Mouse (Mus musculus): ENCODE data around the gene Fam189b.

Gene Fam189b

GRCm38 (mm10) chr3:89174844-89175243 is 8.1 kb upstream of the Fam189b start:
- DNase-seq: no peak

DNA sequence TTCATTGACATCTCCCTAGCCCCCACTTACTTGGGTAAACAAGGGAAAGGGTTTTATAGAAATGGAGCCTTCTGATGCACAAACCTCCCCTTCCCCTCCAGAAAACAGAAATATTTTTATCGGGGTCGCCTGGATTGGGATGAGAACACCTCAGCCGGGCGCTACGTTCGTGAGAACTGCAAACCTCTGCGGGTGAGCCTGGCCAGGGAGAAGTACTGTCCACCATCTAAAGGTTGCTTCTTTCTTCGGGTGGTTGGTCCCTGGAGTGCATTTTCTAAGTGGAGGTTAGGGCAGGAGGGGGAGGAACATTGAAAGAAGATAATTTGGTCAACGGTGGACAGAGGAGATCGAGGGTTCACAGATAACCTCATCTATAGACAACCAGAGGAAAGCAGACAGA is 7.4 kb upstream of the Fam189b start:
- no peak for DNase-seq

DNA sequence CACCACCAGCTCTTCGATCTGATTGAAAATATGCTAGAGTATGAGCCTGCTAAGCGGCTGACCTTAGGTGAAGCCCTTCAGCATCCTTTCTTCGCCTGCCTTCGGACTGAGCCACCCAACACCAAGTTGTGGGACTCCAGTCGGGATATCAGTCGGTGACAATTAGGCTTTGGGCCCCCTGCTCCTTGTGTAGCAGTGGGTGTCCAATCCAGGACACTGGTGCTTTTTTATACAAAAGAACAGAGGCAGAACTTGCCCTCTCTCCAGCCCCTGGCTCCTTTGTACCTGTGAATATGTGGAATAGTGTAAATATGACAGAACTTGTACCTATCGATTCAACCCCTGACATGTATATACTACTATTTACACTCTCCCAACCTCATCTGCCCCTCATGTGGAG is 6.5 kb upstream of the Fam189b start:
- DNase-seq: no peak

GRCm38 (mm10) chr3:89177242-89178106 is 5.5 kb upstream of the Fam189b start, which contains the start of gene Scamp3:
Gene Scamp3 (plus strand): TSS chr3:89177473.
- DNase-seq: peak; percentile 71 to 73

- no peak for DNase-seq
Observed at GRCm38 (mm10) chr3:89178107-89178385, 4.9 kb upstream of the Fam189b start.

GRCm38 (mm10) chr3:89179056-89179455 is 3.9 kb upstream of the Fam189b start:
- no peak for DNase-seq

DNA sequence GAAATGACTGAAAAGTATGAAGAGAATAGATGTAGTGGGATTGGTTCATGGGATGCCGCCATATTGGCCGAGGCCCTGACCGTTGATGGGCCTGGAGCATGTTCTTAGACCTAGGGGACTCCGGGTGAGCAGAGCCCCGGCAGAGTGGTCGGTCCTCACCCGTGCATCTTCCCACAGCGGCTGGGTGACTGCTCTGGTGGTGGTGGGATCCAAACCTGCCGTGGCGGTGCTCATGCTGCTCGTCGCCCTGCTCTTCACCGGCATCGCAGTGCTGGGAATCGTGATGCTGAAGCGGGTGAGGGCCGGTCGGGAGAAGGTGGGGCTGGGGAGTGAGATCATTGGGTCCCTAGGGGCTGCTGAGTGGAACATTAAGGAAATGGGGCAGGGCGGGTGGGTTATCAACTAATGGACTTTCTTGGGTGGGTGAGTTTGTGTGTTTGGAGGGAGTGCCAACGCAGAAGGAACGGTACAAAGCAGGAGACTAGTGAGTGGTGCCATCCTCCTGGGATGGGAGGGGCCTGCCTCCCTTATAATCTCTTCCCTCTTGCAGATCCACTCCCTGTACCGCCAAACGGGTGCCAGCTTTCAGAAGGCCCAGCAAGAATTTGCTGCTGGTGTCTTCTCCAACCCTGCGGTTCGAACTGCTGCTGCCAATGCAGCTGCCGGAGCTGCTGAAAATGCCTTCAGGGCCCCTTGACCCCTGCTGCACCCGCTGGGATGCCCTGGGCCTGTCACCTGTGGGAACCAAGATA is 1.0 kb upstream of the Fam189b start:
- no peak for DNase-seq

- DNase-seq: no peak
Observed at GRCm38 (mm10) chr3:89182531-89183057, 349 bp upstream of the Fam189b start.

GRCm38 (mm10) chr3:89183959-89184315 is 994 bp downstream of the Fam189b start:
- DNase-seq: no peak

DNA sequence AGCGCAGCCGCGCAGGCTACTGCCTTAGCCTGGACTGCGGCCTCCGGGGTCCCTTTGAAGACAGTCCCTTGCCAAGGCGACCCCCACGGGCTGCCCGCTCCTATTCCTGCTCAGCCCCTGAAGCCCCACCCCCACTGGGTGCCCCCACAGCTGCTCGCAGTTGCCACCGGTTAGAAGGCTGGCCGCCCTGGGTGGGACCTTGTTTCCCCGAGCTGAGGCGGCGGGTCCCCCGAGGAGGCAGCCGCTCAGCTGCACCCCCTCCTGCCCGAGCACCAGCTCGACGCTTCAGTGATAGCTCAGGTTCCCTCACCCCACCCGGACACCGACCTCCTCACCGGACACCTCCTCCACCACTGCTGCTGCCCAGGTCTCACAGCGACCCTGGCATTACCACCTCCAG is 4.3 kb downstream of the Fam189b start:
- peak in 1 of 2 experiments; percentile 32 for DNase-seq

- peak; percentile 48 to 50 for DNase-seq
Observed at GRCm38 (mm10) chr3:89187690-89188477, 4.9 kb downstream of the Fam189b start.

- DNase-seq: peak in 1 of 2 experiments; percentile 43
Observed at GRCm38 (mm10) chr3:89188478-89188875, 5.5 kb downstream of the Fam189b start.

- peak in 1 of 2 experiments; percentile 31 for DNase-seq
Observed at GRCm38 (mm10) chr3:89190436-89190835, 7.5 kb downstream of the Fam189b start.

DNA sequence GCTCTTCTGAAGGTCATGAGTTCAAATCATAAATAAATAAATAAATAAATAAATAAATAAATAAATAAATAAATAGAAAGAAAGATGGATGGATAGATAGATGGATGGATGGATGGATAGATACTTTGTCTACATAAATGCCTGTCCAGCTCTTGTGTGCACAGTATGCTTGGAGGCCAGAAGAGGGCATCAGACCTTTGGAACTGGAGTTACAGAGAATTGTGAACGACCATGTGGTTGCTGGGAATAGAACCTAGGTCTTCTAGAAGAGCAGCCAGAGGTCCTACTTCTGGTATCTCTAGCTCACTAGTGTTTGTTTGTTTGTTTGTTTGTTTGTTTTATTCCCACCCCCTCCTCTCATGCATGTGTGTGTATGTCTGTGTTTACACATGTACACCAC is 10.4 kb downstream of the Fam189b start:
- DNase-seq: no peak

- peak in 1 of 2 experiments; percentile 37 for DNase-seq
Observed at GRCm38 (mm10) chr3:89193853-89194252, 10.9 kb downstream of the Fam189b start.

DNA sequence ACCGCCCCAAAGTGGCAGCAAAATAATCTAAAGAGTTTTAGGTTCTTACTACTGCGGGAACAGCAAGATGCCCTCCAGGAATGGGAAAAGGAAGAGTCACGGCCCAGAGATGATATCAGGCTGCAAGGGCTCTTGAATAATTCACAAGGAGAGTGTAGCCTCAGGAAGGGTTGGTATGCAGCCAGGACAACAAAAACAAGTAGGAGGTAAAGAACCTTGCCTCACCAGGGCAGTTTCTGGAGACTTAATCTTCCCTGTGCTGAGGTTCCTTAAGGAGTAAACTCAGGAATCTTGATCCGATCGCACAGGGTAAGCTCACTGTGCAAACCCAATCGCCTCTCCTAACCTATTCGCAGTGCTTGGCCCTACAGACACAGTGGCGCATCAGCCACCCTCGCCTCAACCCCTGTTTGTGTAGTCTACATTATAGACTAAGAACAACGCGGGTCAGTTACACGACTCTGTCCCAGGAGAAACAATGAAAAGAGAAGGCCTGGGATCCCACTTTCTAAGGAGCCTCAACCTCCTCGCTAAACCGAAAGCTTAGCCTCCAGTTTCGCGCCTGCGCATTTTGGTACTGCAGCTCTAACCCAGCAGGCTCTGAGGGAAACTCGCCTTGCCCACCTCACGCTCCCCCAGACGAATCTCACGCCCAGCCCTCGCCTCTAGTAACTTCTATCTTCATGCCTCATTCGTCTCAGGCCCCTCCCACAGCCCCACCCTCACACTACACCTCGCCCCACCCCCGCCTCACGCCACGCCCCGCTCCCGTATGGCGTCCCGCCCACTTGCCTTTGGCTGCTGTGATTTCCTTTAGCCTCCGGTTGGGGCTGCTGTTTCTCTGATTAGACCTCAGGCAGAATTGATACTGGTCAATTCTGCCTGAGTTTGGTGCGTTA is 13.3 kb downstream of the Fam189b start:
- peak; percentile 85 to 89 for DNase-seq

DNA sequence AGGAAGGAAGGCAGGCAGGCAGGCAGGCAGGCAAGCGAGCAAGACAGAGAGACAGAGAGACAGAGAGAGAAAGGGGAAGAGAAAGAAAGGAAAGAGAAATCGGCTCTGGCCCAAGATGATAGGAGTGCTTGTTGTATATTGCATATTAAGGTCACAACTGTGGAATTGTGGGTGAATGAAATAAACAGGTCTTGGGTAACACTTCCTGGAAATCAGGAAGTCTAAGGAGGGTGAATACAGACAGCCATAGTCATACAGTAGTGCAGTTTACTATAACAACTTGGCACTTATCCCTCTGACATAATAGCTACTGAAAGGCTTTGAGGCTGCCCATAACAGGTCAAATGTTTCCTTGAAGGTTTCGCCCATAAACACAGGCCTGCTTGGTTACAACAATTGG is 16.9 kb downstream of the Fam189b start:
- DNase-seq: no peak

GRCm38 (mm10) chr3:89202253-89203141 is 19.6 kb downstream of the Fam189b start, which contains the start of gene Gba:
Gene Gba (plus strand): TSS chr3:89202928.
- peak; percentile 67 to 81 for DNase-seq

DNA sequence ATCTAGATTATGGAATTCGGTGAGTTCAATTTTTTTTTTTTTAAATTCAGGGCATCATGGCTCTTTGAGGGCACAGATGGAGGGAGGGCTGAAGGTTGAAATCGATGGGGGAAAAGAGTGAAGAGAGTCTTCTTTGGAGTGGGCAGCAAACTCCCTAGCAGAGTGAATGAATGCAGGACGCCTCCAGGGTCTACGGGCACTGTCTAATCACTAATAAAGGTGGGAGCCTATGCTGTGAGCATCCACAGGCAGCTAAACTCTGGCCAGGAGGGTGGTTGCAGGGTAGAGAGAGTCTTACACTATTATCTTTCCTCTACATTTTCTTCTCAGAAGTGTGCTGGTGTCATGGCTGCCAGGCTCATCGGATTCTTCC is 20.2 kb downstream of the Fam189b start:
- no peak for DNase-seq

- DNase-seq: no peak
Observed at GRCm38 (mm10) chr3:89206079-89206478, 23.1 kb downstream of the Fam189b start.

DNA sequence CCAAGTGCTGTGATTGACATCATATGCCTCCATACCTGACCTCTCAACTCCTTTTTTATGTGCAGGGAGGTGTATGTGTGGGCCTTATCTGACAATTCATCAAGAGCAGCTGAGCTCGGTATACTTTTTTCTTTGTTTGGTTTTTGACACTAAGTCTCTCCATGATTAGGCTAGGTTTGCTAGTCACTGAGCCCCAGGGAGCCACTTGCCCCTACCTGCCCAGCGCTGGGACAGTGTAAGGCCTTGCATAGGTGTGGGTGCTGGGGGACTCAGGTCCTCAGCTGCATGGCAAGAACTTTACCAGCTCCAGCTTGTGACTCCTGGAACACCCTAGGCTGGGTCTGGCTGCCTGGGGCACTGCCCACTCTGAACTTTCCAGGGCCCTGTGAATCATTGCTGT is 23.8 kb downstream of the Fam189b start:
- no peak for DNase-seq

Measured in spleen, adult 18-20 months (tissue).